Mouse (Mus musculus) splenic B cell, adult 2 months (primary cell): Measurements from ENCODE around the gene Adamts14.

Source experiments
- DNase-seq: peaks from one replicate; pipeline ENCODE4 v3.0.0-alpha.2; 2011; ENCODE audit warnings: low read depth, low spot score
- H3K27me3 ChIP-seq: 2 replicates; pipeline ENCODE4 v1.6.1; 2012; ENCODE audit warnings: mild to moderate bottlenecking, low read length, moderate library complexity, mixed read lengths; ENCODE audit not compliant: control insufficient read depth, poor library complexity, insufficient read depth, severe bottlenecking
- H3K36me3 ChIP-seq: 2 replicates; pipeline ENCODE4 v1.6.1; 2012; ENCODE audit warnings: mild to moderate bottlenecking, low read length, moderate library complexity, mixed read lengths; ENCODE audit not compliant: control insufficient read depth, poor library complexity, insufficient read depth, severe bottlenecking

Gene Adamts14

GRCm38 (mm10) chr10:61273081-61273843 is at the start of gene Adamts14:
Adamts14 (minus strand) TSS chr10:61273438.
- DNase-seq: no peak
- Histone ChIP-seq H3K27me3 (0 out of 2 replicates have a peak, but pooled peaks cover 2% of the 10 kb centered on the region), H3K36me3 (no peaks in the 10 kb centered on the region)

GRCm38 (mm10) chr10:61318527-61318926 is 45.3 kb upstream of the Adamts14 start:
- Histone ChIP-seq H3K36me3 (no peaks in the 10 kb centered on the region), H3K27me3 (no peaks in the 10 kb centered on the region)
- no peak for DNase-seq

- no peak for DNase-seq
- Histone ChIP-seq H3K27me3 (no peaks in the 10 kb centered on the region), H3K36me3 (no peaks in the 10 kb centered on the region)
These were observed 42.2 kb upstream of the Adamts14 start for GRCm38 (mm10) chr10:61315324-61315880.

- H3K27me3 ChIP-seq: no peaks in the 10 kb centered on the region
- no peak for DNase-seq
- no peaks in the 10 kb centered on the region for H3K36me3 ChIP-seq
These were observed 40.5 kb upstream of the Adamts14 start for GRCm38 (mm10) chr10:61313750-61314149.

GRCm38 (mm10) chr10:61312754-61313153 is 39.5 kb upstream of the Adamts14 start:
- Histone ChIP-seq H3K36me3 (no peaks in the 10 kb centered on the region), H3K27me3 (no peaks in the 10 kb centered on the region)
- DNase-seq: no peak

- no peak for DNase-seq
- Histone ChIP-seq H3K27me3 (no peaks in the 10 kb centered on the region), H3K36me3 (no peaks in the 10 kb centered on the region)
These were observed 38.9 kb upstream of the Adamts14 start for GRCm38 (mm10) chr10:61312159-61312558.

- no peaks in the 10 kb centered on the region for H3K27me3 ChIP-seq
- no peak for DNase-seq
- no peaks in the 10 kb centered on the region for H3K36me3 ChIP-seq
These were observed 35.6 kb upstream of the Adamts14 start for GRCm38 (mm10) chr10:61308706-61309320.

- Histone ChIP-seq H3K36me3 (no peaks in the 10 kb centered on the region), H3K27me3 (no peaks in the 10 kb centered on the region)
- DNase-seq: no peak
These were observed 32.8 kb upstream of the Adamts14 start for GRCm38 (mm10) chr10:61305928-61306590.

- H3K36me3 ChIP-seq: no peaks in the 10 kb centered on the region
- H3K27me3 ChIP-seq: no peaks in the 10 kb centered on the region
- no peak for DNase-seq
These were observed 30.8 kb upstream of the Adamts14 start for GRCm38 (mm10) chr10:61304046-61304445.

GRCm38 (mm10) chr10:61300996-61301395 is 27.8 kb upstream of the Adamts14 start:
- Histone ChIP-seq H3K36me3 (no peaks in the 10 kb centered on the region), H3K27me3 (no peaks in the 10 kb centered on the region)
- DNase-seq: no peak

- DNase-seq: peak; percentile 62
- no peaks in the 10 kb centered on the region for H3K27me3 ChIP-seq
- H3K36me3 ChIP-seq: no peaks in the 10 kb centered on the region
These were observed 24.2 kb upstream of the Adamts14 start, which contains the start of gene Prf1 for GRCm38 (mm10) chr10:61297477-61297876. Prf1 (plus strand) TSS chr10:61297833.

GRCm38 (mm10) chr10:61296713-61297445 is 23.6 kb upstream of the Adamts14 start:
- Histone ChIP-seq H3K27me3 (no peaks in the 10 kb centered on the region), H3K36me3 (no peaks in the 10 kb centered on the region)
- no peak for DNase-seq

GRCm38 (mm10) chr10:61294242-61294641 is 21.0 kb upstream of the Adamts14 start:
- H3K36me3 ChIP-seq: no peaks in the 10 kb centered on the region
- DNase-seq: no peak

GRCm38 (mm10) chr10:61290479-61290878 is 17.2 kb upstream of the Adamts14 start:
- Histone ChIP-seq H3K36me3 (no peaks in the 10 kb centered on the region), H3K27me3 (no peaks in the 10 kb centered on the region)
- DNase-seq: no peak

More at GRCm38 (mm10) chr10:61294242-61294641, 21.0 kb upstream of the Adamts14 start:
- H3K27me3 ChIP-seq: no peaks in the 10 kb centered on the region
